Mouse (Mus musculus): ENCODE results near the gene Aldh5a1. TPM values are rescaled to one million over a fixed set of nuclear protein-coding genes. Genes with fewer than 3 reads are reported as not detected.

The Aldh5a1 gene
- 2.0 TPM for polyA plus RNA-seq (2014; fragmentation: Illumina TruSeq; extraction: RNeasy Lipid Tissue Mini Kit (QIAGEN cat#74804); ENCODE audit: low read depth, low replicate concordance)

GRCm38 (mm10) chr13:24937108-24937838 is at the start of gene Aldh5a1:
Aldh5a1 (minus strand) TSS chr13:24937661.

GRCm38 (mm10) chr13:24942512-24943282 is 5.2 kb upstream of the Aldh5a1 start, which contains the start of gene Gpld1:
Gpld1 (plus strand) TSS chr13:24943152.

Other genes starting within 250 kb of the Aldh5a1 start
- 205 TPM for gene Armh2, start 196.4 kb downstream of the Aldh5a1 start, polyA plus RNA-seq (2014; fragmentation: Illumina TruSeq; extraction: RNeasy Lipid Tissue Mini Kit (QIAGEN cat#74804); ENCODE audit: low read depth, low replicate concordance)
- 76.6 TPM for gene Gmnn, start 175.7 kb downstream of the Aldh5a1 start, polyA plus RNA-seq (2014; fragmentation: Illumina TruSeq; extraction: RNeasy Lipid Tissue Mini Kit (QIAGEN cat#74804); ENCODE audit: low read depth, low replicate concordance)
- gene BC005537, start 136.0 kb downstream of the Aldh5a1 start, polyA plus RNA-seq (2014; fragmentation: Illumina TruSeq; extraction: RNeasy Lipid Tissue Mini Kit (QIAGEN cat#74804); ENCODE audit: low read depth, low replicate concordance) = 199 TPM
- gene Acot13, start 106.1 kb downstream of the Aldh5a1 start, polyA plus RNA-seq (2014; fragmentation: Illumina TruSeq; extraction: RNeasy Lipid Tissue Mini Kit (QIAGEN cat#74804); ENCODE audit: low read depth, low replicate concordance) = 13.1 TPM
- gene Tdp2, start 106.0 kb downstream of the Aldh5a1 start, polyA plus RNA-seq (2014; fragmentation: Illumina TruSeq; extraction: RNeasy Lipid Tissue Mini Kit (QIAGEN cat#74804); ENCODE audit: low read depth, low replicate concordance) = 83.7 TPM
- gene D130043K22Rik, start 92.5 kb downstream of the Aldh5a1 start, polyA plus RNA-seq (2014; fragmentation: Illumina TruSeq; extraction: RNeasy Lipid Tissue Mini Kit (QIAGEN cat#74804); ENCODE audit: low read depth, low replicate concordance) = 0.97 TPM
- 1.2 TPM for gene Gpld1, start 5.5 kb upstream of the Aldh5a1 start, polyA plus RNA-seq (2014; fragmentation: Illumina TruSeq; extraction: RNeasy Lipid Tissue Mini Kit (QIAGEN cat#74804); ENCODE audit: low read depth, low replicate concordance)
- gene Mrs2, start 82.7 kb upstream of the Aldh5a1 start, polyA plus RNA-seq (2014; fragmentation: Illumina TruSeq; extraction: RNeasy Lipid Tissue Mini Kit (QIAGEN cat#74804); ENCODE audit: low read depth, low replicate concordance) = 55.0 TPM
- 25.2 TPM for gene Dcdc2a, start 118.3 kb upstream of the Aldh5a1 start, polyA plus RNA-seq (2014; fragmentation: Illumina TruSeq; extraction: RNeasy Lipid Tissue Mini Kit (QIAGEN cat#74804); ENCODE audit: low read depth, low replicate concordance)